Mouse (Mus musculus) cerebellum, adult 2 months (tissue): ENCODE measurements at regions not wholly inside any gene's neighbourhood (a gene's known extent, or its start where the extent isn't known, plus 50 kb on each side); places are given as distances from the start of the nearest gene placed in this dataset.

Experiments
- CTCF ChIP-seq: fragments of 200-500 bp; IDR thresholded peaks from 2 replicates; pipeline ENCODE4 v1.5.1; 2011; ENCODE audit warnings: low read depth, mild to moderate bottlenecking, control low read depth, low read length, moderate library complexity, borderline replicate concordance; ENCODE audit not compliant: insufficient read depth
- POLR2A ChIP-seq: fragments of 200-500 bp; IDR thresholded peaks from 2 replicates; pipeline ENCODE4 v1.6.1; 2011; ENCODE audit warnings: low read length, control low read depth, borderline replicate concordance; ENCODE audit not compliant: insufficient read depth

GRCm38 (mm10) chr11:63465941-63466340 lies 337.2 kb downstream of the Pmp22 start:
- no peak for TF ChIP-seq CTCF
- TF ChIP-seq POLR2A, result no peak
